Mouse (Mus musculus) adipose tissue, adult 10 weeks (tissue): ENCODE measurements around the gene Tmem222. TPM values are rescaled to one million over a fixed set of nuclear protein-coding genes. Genes with fewer than 3 reads are reported as not detected.

Experiments
- polyA plus RNA-seq: library from polyadenylated mRNA; stranded (reverse); fragments of 350-450 nt; fragmentation: Illumina TruSeq; extraction: RNeasy Lipid Tissue Mini Kit (QIAGEN cat#74804); gene quantifications from one replicate; pipeline ENCODE4 v1.2.3, GENCODE M21; 2014; ENCODE audit warnings: low read depth, low replicate concordance

Tmem222 gene
- polyA plus RNA-seq = 67.4 TPM

GRCm38 (mm10) chr4:133277104-133278026 is at the start of gene Tmem222:
TSS of gene Tmem222 (minus strand) at chr4:133277792.

GRCm38 (mm10) chr4:133262882-133263281 is 14.7 kb downstream of the Tmem222 start, which contains the start of gene Sytl1:
TSS of gene Sytl1 (minus strand) at chr4:133263113.

GRCm38 (mm10) chr4:133240490-133240921 is 37.1 kb downstream of the Tmem222 start, which contains the start of gene Map3k6:
TSS of gene Map3k6 (plus strand) at chr4:133240818.

Other genes starting within 250 kb of the Tmem222 start
- gene Wasf2, start 147.3 kb downstream of the Tmem222 start, polyA plus RNA-seq = 42.6 TPM
- gene Cd164l2, start 65.7 kb downstream of the Tmem222 start, polyA plus RNA-seq = 6.5 TPM
- not detected for gene Gpr3, start 65.3 kb downstream of the Tmem222 start, polyA plus RNA-seq
- gene Map3k6, start 37.0 kb downstream of the Tmem222 start, polyA plus RNA-seq = 35.1 TPM
- gene Sytl1, start 14.7 kb downstream of the Tmem222 start, polyA plus RNA-seq = 12.8 TPM
- gene Wdtc1, start 75.7 kb upstream of the Tmem222 start, polyA plus RNA-seq = 28.1 TPM
- 31.5 TPM for gene Slc9a1, start 91.9 kb upstream of the Tmem222 start, polyA plus RNA-seq
- gene Tent5b, start 202.3 kb upstream of the Tmem222 start, polyA plus RNA-seq = 4.6 TPM
- 8.3 TPM for gene Trnp1, start 220.8 kb upstream of the Tmem222 start, polyA plus RNA-seq
- gene Kdf1, start 241.2 kb upstream of the Tmem222 start, polyA plus RNA-seq = 23.6 TPM